Mouse (Mus musculus) hindbrain, postnatal 0 days (tissue): Measurements from ENCODE around the gene Hlcs. TPM values are rescaled to one million over a fixed set of nuclear protein-coding genes. Genes with fewer than 3 reads are reported as not detected.
A peak's percentile ranks its signal among the peaks of the same experiment; 100 is the strongest.

Experiments used
- ATAC-seq: fragments of 200-750 bp; cut with Nextera tagmentation; 2 replicates; pipeline ENCODE4 v1.8.0; 2017; ENCODE audit warnings: mild to moderate bottlenecking, moderate TSS enrichment, moderate library complexity
- DNase-seq: peaks from one replicate; pipeline ENCODE4 v3.0.0-alpha.2; 2015; ENCODE audit warnings: low spot score
- H3K27ac ChIP-seq: fragments of 300-500 bp; sonication (generic); 2 replicates; pipeline ENCODE4 v1.5.1; 2014; ENCODE audit warnings: mild to moderate bottlenecking
- H3K27me3 ChIP-seq: fragments of 300-500 bp; sonication (generic); 2 replicates; pipeline ENCODE4 v1.6.1; 2014; ENCODE audit warnings: low read length, mixed read lengths; ENCODE audit not compliant: insufficient read depth
- H3K36me3 ChIP-seq: fragments of 300-500 bp; sonication (generic); 2 replicates; pipeline ENCODE4 v1.6.1; 2014; ENCODE audit warnings: low read length, mixed read lengths; ENCODE audit not compliant: insufficient read depth
- H3K4me1 ChIP-seq: fragments of 300-500 bp; sonication (generic); 2 replicates; pipeline ENCODE4 v1.6.1; 2014; ENCODE audit warnings: antibody characterized with exemption, low read length, mixed read lengths; ENCODE audit not compliant: insufficient read depth
- H3K4me2 ChIP-seq: fragments of 300-500 bp; sonication (generic); 2 replicates; pipeline ENCODE4 v1.6.1; 2014; ENCODE audit warnings: low read depth, mild to moderate bottlenecking, low read length, moderate library complexity, mixed read lengths
- H3K4me3 ChIP-seq: fragments of 300-500 bp; sonication (generic); 2 replicates; pipeline ENCODE4 v1.5.1; 2014; ENCODE audit warnings: low read length
- H3K9ac ChIP-seq: fragments of 300-500 bp; sonication (generic); replicated peaks from 2 replicates; pipeline ENCODE4 v1.6.1; 2014; ENCODE audit warnings: mild to moderate bottlenecking, low read length, moderate library complexity, mixed read lengths
- H3K9me3 ChIP-seq: fragments of 300-500 bp; sonication (generic); 2 replicates; pipeline ENCODE4 v1.6.1; 2016; ENCODE audit warnings: low read length, mixed read lengths
- CTCF ChIP-seq: IDR thresholded peaks from 2 replicates; pipeline ENCODE4 v1.5.1; 2016; ENCODE audit warnings: antibody characterized with exemption, control low read depth, low read depth
- WGBS: fragments of 180-500 bp; shearing (Covaris S2); extraction: QIAGEN DNeasy Blood & Tissue Kit; methylation state at CpG from one replicate; pipeline ENCODE4 v1.1.7; 2014; 5-methylcytosine and 5-hydroxymethylcytosine counted together
- polyA plus RNA-seq: library from polyadenylated mRNA; unstranded; fragments of >200 nt; fragmentation: Nextera tagmentation; extraction: Ambion mirVana; gene quantifications from 2 replicates; pipeline ENCODE4 v1.2.1, GENCODE M21; 2015
- total RNA-seq: library from RNA; depleted of rRNA; stranded (reverse); fragments of >200 nt; gene quantifications from 2 replicates; pipeline ENCODE4 v1.2.3, GENCODE M21; 2014

Gene Hlcs
- total and polyA plus RNA-seq, 2 experiments from 2014 or later: 7.3 to 8.1 TPM

DNA sequence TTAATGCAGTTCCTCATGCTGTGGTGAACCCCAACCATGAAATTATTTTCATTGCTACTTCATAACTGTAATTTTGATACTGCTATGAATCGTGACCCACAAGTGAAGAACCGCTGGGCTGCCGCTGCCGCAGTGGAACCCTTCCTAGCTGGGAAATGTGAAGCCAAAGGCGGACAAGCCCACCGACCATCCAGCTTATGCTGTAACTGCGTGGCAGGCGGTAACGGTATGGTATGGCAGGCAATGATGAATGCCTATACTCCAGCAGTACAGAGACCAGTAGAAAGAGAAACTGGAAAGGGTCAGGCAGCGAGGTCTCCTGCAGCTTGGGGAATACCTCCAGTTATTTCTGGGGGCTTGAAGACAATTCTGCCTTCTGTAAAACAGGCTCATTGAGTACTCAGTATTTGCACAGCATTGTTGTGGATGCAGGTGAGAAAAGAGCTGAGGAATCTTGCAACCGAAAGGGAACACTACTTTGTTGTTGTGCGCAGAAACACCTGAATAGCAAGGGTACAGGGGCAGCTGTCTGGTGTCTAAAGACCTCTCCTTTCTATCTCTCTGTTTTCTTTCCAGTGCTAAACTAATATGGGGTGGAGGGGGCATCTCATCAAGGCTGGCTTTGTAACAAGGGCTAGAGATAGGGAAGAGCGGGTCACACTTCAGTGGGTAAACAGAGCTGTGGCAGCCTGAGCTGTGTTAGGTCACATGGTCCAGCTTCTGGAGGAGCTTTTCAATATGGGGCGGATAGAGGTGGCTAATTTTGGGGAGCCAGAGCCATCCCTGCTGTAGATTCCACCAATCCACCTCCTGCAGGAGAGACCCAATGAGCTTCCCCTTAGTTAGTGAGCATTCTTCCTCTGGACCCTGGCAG lies 224.3 kb downstream of the Hlcs start:
- H3K27me3 ChIP-seq: peaks cover 88% of the 10 kb centered on the region
- no peaks in the 10 kb centered on the region for H3K9me3 ChIP-seq
- no peak overlapping the region for H3K27ac ChIP-seq
- H3K4me3 ChIP-seq: no peak overlapping the region
- H3K4me2 ChIP-seq: no peak overlapping the region
- no peak for DNase-seq
- no peaks in the 10 kb centered on the region for H3K4me1 ChIP-seq
- 7% methylated on average over 14 of the region's 14 CpGs for WGBS
- H3K9ac ChIP-seq: no peak overlapping the region
- ATAC-seq: no peak
- H3K36me3 ChIP-seq: no peaks in the 10 kb centered on the region
- no peak for TF ChIP-seq CTCF

DNA sequence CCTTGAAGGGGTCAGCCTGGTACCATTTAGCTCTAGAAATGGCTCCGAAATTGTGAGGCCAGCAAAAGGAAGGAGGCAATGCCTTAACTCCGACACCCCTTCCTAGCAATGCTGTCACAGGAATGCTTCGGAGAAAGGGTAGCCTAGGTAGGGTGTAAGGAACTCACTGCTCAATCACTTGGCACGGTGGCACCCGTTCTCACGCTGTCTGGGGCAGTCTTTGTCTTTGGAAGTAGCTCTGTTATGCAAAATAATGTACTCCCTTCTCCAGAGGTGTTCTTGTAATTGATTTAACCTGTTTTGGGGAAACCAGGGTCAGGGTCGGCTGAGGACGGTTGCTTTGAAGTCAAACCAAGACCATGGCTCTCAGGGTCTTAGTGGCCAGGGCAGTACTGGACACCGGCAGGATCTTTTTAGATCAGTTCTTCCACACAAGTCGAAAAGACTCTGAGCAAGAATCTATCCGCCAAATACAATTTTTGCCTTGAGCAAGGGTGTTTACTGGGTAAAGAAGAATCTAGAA lies 225.1 kb downstream of the Hlcs start:
- H3K9ac ChIP-seq: no peak overlapping the region
- ATAC-seq: no peak
- no peak overlapping the region for H3K27ac ChIP-seq
- WGBS: 4% methylated on average over 11 of the region's 11 CpGs
- H3K4me3 ChIP-seq: no peak overlapping the region
- no peaks in the 10 kb centered on the region for H3K36me3 ChIP-seq
- peaks cover 90% of the 10 kb centered on the region for H3K27me3 ChIP-seq
- no peak for DNase-seq
- no peaks in the 10 kb centered on the region for H3K9me3 ChIP-seq
- no peak for TF ChIP-seq CTCF
- no peak overlapping the region for H3K4me2 ChIP-seq
- H3K4me1 ChIP-seq: no peaks in the 10 kb centered on the region

DNA sequence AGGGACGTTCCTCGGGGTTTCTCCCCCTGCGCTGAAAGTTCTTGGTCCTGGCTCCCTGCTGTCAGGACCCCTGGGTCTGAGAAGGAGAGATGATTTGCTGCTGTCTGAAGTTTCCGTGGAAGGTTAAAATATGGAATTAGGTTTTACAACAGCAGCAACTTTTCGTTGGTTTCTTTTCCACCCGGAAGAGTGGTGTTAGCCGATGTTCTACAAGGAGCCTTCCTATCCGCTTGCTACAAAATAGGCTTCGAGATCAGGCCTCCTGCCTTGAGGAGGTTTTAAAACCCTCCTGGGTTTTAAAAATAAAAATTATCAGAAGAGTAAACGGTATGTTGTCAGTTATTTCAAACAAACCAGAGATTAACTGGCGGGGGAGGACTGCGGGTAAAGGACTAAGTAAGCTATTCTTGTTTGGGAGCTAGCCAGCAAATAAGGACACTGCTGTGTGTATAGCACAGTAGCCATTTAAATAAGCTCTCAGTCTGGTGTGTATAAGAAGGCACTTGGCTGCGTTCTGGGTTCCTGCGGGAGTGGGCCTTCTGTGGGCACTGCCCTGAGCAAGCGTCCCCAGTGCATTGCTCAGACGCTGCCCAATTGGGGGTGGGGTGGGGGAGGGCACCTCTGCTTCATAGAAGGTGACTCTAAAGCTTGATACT lies 225.7 kb downstream of the Hlcs start:
- ATAC-seq: no peak
- Histone ChIP-seq H3K9ac (no peak overlapping the region), H3K4me1 (no peaks in the 10 kb centered on the region), H3K36me3 (no peaks in the 10 kb centered on the region), H3K4me3 (no peak overlapping the region), H3K27me3 (peaks cover 89% of the 10 kb centered on the region), H3K4me2 (no peak overlapping the region), H3K27ac (no peak overlapping the region), H3K9me3 (no peaks in the 10 kb centered on the region)
- 4% methylated on average over 16 of the region's 16 CpGs for WGBS
- TF ChIP-seq CTCF: no peak
- no peak for DNase-seq

DNA sequence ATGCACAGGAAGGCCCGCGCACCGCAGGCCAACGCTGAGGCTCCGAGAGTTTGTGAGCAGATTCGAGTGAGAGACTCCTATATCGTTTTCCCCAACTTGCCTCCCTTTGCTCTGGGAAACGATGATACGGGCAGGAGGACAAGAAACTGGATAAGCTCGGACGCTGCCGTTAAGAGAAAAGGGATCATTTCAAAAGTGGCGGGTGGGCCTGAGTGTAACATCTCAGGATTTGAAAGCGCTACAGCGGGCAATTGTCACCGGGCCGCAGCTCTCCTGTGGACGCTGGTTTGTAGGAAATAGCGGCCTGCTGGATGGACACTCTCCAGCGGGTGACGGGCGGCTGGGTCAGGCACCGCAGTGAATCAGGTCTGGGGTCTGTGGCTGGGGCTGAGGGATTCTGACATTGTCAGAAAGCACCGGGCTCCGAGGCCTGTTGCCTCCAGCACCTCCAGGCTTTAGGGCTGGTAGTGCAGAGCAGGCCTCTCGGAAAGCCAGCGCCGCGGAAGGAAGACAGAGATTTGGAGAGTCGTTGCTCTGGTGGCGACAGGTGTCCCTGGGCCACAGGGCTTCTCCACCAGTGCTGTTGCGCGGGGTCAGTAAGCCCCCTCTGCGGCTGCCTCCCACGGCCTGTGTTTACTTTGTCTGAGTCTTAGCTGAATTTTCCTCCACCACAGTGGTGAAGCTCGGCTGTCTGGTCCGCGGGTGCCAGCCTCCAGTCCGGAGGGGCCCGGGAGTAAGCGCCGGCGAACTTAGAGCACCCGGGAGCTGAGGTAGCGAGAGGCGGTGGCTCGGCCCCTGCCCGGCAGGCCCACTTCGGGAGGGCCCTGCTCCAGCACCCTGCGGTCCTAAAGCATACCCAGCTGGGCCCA lies 226.4 kb downstream of the Hlcs start:
- Histone ChIP-seq H3K4me3 (no peak overlapping the region), H3K9me3 (no peaks in the 10 kb centered on the region), H3K27ac (no peak overlapping the region), H3K4me1 (no peaks in the 10 kb centered on the region), H3K9ac (no peak overlapping the region), H3K36me3 (no peaks in the 10 kb centered on the region), H3K27me3 (peaks cover 90% of the 10 kb centered on the region), H3K4me2 (no peak overlapping the region)
- TF ChIP-seq CTCF: no peak
- WGBS: 2% methylated on average over 50 of the region's 50 CpGs
- ATAC-seq (no peak), DNase-seq (no peak)

DNA sequence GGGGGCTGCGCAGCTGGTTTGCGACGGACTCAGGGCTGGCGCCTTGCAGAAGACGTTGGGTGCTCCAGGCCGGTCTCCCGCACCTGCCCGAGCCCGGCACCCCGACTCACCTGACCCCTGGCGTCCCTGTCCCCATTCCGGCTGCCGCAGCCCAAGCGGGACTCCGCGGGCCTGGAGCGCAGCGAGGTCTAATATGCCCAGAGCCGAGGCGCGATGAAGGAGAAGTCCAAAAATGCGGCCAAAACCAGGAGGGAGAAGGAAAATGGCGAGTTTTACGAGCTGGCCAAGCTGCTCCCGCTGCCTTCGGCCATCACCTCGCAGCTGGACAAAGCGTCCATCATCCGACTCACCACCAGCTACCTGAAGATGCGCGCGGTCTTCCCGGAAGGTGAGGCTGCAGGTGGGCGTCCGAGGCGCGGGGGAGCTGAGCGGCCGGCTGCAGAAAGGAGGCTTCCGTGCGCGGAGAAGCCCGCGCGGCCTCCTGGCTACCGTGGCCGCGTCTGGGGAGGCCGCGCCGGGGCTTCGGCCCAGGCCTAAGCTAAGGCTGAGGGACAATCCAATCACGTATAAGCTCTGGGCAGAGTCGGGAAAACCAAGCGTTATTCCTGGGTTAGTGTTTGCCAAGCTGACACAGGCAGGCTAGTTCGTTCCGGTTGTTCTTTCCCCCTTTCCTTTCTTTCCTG lies 227.6 kb downstream of the Hlcs start:
- Histone ChIP-seq H3K9me3 (no peaks in the 10 kb centered on the region), H3K36me3 (no peaks in the 10 kb centered on the region), H3K4me3 (peak overlapping the region; percentile 27; the same call in 1 of the 2 replicates), H3K4me1 (no peaks in the 10 kb centered on the region), H3K27ac (no peak overlapping the region), H3K4me2 (0 out of 2 replicates have a peak overlapping the region, but pooled peaks have one; percentile 44), H3K27me3 (peaks cover 89% of the 10 kb centered on the region), H3K9ac (no peak overlapping the region)
- WGBS: 1% methylated on average over 57 of the region's 57 CpGs
- ATAC-seq (no peak), DNase-seq (no peak)
- no peak for TF ChIP-seq CTCF
